Mouse (Mus musculus) limb, embryonic 11.5 days (tissue): ENCODE measurements around the gene Gm9639. TPM values are rescaled to one million over a fixed set of nuclear protein-coding genes. Genes with fewer than 3 reads are reported as not detected.

ENCODE experiments used
- ATAC-seq: fragments of 200-750 bp; cut with Nextera tagmentation; 2 replicates; pipeline ENCODE4 v1.8.0; 2017; ENCODE audit warnings: low read depth; ENCODE audit not compliant: insufficient number of reproducible peaks, low FRiP score, low TSS enrichment
- DNase-seq: peaks from one replicate; pipeline ENCODE4 v3.0.0-alpha.2; 2015; ENCODE audit warnings: low spot score
- H3K27ac ChIP-seq: fragments of 300-500 bp; sonication (generic); replicated peaks from 2 replicates; pipeline ENCODE4 v1.5.1; 2014; ENCODE audit warnings: low read depth, mild to moderate bottlenecking, low read length
- H3K27me3 ChIP-seq: fragments of 300-500 bp; sonication (generic); 2 replicates; pipeline ENCODE4 v1.6.1; 2014; ENCODE audit warnings: mild to moderate bottlenecking, low read length, mixed read lengths; ENCODE audit not compliant: control insufficient read depth, insufficient read depth
- H3K36me3 ChIP-seq: fragments of 300-500 bp; sonication (generic); 2 replicates; pipeline ENCODE4 v1.6.1; 2014; ENCODE audit warnings: mild to moderate bottlenecking, low read length, moderate library complexity, mixed read lengths; ENCODE audit not compliant: control insufficient read depth, insufficient read depth
- H3K4me1 ChIP-seq: fragments of 300-500 bp; sonication (generic); 2 replicates; pipeline ENCODE4 v1.6.1; 2014; ENCODE audit warnings: low read length, mixed read lengths; ENCODE audit not compliant: control insufficient read depth, insufficient read depth
- H3K4me2 ChIP-seq: fragments of 300-500 bp; sonication (generic); 2 replicates; pipeline ENCODE4 v1.6.1; 2014; ENCODE audit warnings: low read depth, mild to moderate bottlenecking, moderate library complexity; ENCODE audit not compliant: severe bottlenecking
- H3K4me3 ChIP-seq: fragments of 300-500 bp; sonication (generic); 2 replicates; pipeline ENCODE4 v1.5.1; 2014; ENCODE audit warnings: low read depth, low read length
- H3K9ac ChIP-seq: fragments of 300-500 bp; sonication (generic); 2 replicates; pipeline ENCODE4 v1.6.1; 2014; ENCODE audit warnings: mild to moderate bottlenecking, low read length
- H3K9me3 ChIP-seq: fragments of 300-500 bp; sonication (generic); 2 replicates; pipeline ENCODE4 v1.6.1; 2016; ENCODE audit warnings: low read length; ENCODE audit not compliant: control insufficient read depth
- WGBS: fragments of 180-500 bp; shearing (Covaris S2); extraction: QIAGEN DNeasy Blood & Tissue Kit; methylation state at CpG from one replicate; pipeline ENCODE4 v1.1.7; 2014; 5-methylcytosine and 5-hydroxymethylcytosine counted together
- polyA plus RNA-seq: library from polyadenylated mRNA; unstranded; fragments of >200 nt; fragmentation: Nextera tagmentation; extraction: Ambion mirVana; gene quantifications from 2 replicates; pipeline ENCODE4 v1.2.1, GENCODE M21; 2014

Gene Gm9639
- polyA plus RNA-seq = not detected in 2 replicates

DNA sequence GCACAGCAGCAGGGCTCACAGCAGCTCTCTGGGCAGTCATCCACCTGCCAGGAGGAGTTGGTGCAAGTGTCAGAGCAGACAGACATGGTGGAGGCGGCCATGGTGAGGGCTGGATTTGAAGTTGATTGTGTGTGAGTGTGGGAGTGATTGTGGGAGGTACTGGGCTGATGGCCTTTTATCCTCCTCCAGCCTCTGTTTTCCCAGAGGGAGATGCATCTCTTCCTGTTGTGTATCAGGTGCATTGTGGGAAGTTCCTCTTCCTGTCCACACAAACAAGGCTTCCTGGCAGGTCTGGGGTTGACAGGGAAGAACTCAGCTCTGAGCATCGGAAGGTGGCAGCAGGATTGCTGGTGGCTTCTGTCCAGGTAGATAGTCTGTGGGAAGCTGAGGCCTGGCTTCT lies at the start of gene Gm9639:
TSS of gene Gm9639 (minus strand) at position 101 of the 400 bp plus-strand sequence.
- Histone ChIP-seq H3K4me2 (no peak within 1 kb of the TSS), H3K9ac (no peak within 1 kb of the TSS), H3K4me1 (no peaks in the 10 kb centered on the region), H3K4me3 (no peak within 1 kb of the TSS), H3K36me3 (no peaks in the 10 kb centered on the region), H3K9me3 (no peaks in the 10 kb centered on the region), H3K27me3 (no peaks in the 10 kb centered on the region), H3K27ac (no peak within 1 kb of the TSS)
- no peak for ATAC-seq
- DNase-seq = no peak
- 60% methylated on average over 2 of the region's 2 CpGs for WGBS

GRCm38 (mm10) chr10:77839006-77839405 lies 44.1 kb upstream of the Gm9639 start:
- Histone ChIP-seq H3K36me3 (no peaks in the 10 kb centered on the region; the same call in 1 of the 2 replicates), H3K4me2 (no peak overlapping the region), H3K27me3 (no peaks in the 10 kb centered on the region), H3K4me1 (no peaks in the 10 kb centered on the region), H3K4me3 (no peak overlapping the region), H3K9ac (no peak overlapping the region), H3K9me3 (no peaks in the 10 kb centered on the region; the same call in 1 of the 2 replicates), H3K27ac (no peak overlapping the region)
- DNase-seq (no peak), ATAC-seq (no peak)
- WGBS = 75% methylated on average over 6 of the region's 6 CpGs

DNA sequence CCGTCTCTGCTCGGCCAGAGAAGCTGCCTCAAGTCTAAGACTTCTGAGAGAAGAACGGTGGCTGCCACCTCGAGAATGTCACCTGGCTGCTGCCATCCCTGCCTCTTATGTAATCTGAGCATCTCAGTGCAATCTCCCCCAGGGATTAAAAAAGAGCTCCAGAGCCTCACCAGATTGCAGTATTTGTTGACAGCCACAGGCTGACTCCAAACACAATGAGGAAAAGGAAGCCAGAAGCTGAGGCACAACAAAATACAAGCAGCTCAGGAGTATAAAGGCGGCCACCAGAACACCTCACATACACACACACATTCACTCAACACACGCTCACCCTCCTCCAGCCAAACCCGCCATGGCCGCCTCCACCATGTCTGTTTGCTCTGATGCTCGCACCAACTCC lies 40.8 kb upstream of the Gm9639 start, which contains the start of gene Krtap10-10:
TSS of gene Krtap10-10 (plus strand) at position 301 of the 400 bp plus-strand sequence.
- Histone ChIP-seq H3K9me3 (no peaks in the 10 kb centered on the region), H3K27me3 (no peaks in the 10 kb centered on the region), H3K4me3 (no peak within 1 kb of the TSS), H3K9ac (no peak within 1 kb of the TSS), H3K36me3 (no peaks in the 10 kb centered on the region; the same call in 1 of the 2 replicates), H3K4me1 (no peaks in the 10 kb centered on the region), H3K27ac (no peak within 1 kb of the TSS), H3K4me2 (no peak within 1 kb of the TSS)
- DNase-seq (no peak), ATAC-seq (no peak)
- WGBS = 74% methylated on average over 9 of the region's 9 CpGs

DNA sequence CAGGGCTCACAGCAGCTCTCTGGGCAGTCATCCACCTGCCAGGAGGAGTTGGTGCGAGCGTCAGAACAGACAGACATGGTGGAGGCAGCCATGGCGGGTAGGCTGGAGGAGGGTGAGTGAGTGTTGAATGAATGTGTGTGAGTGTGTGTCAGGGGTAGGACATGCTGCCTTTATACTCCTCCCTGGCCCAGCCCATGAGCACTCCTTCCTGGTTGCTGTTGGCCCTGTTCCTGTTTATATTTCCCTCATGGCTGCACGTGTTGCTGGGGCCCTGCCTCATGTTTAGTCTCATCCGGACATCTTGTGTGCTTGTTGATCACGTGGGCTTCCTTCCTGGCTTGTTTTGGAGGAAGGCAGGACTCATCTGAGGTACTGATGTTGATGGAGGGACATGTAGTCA lies 32.1 kb upstream of the Gm9639 start, which contains the start of gene Krtap10-4:
TSS of gene Krtap10-4 (minus strand) at position 145 of the 400 bp plus-strand sequence.
- H3K4me2 ChIP-seq = no peak within 1 kb of the TSS
- no peak for DNase-seq

DNA sequence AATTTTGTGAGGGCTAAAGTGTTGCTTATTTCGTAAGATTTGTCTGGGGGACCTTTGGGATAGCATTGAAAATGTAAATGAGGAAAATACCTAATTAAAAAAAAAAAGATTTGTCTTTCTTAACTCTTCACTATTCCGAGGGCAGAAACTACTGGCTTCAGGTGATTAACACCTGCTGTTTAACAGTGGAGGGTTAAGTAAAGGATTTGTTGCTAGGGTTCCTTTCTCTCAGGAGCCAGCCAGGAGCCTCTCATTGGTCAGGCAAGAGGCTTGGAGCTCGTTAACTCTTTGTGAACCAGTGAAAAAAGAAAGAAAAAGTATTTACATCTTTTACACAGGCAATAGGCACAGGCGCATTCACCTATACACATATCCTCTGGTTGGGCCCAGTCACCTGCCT lies 24.3 kb upstream of the Gm9639 start:
- ATAC-seq = no peak
- Histone ChIP-seq H3K4me1 (0 out of 2 replicates have a peak, but pooled peaks cover 4% of the 10 kb centered on the region), H3K9ac (no peak overlapping the region), H3K27me3 (no peaks in the 10 kb centered on the region), H3K4me3 (no peak overlapping the region), H3K36me3 (no peaks in the 10 kb centered on the region), H3K4me2 (no peak overlapping the region), H3K9me3 (no peaks in the 10 kb centered on the region), H3K27ac (no peak overlapping the region)
- DNase-seq = no peak
- WGBS = 44% methylated on average over 4 of the region's 4 CpGs

More for the DNA sequence above, 32.1 kb upstream of the Gm9639 start, which contains the start of gene Krtap10-4:
- ATAC-seq = no peak
- H3K4me1 ChIP-seq = 0 out of 2 replicates have a peak, but pooled peaks cover 2% of the 10 kb centered on the region
- WGBS = 77% methylated on average over 6 of the region's 6 CpGs
- H3K36me3 ChIP-seq = no peaks in the 10 kb centered on the region
- no peak within 1 kb of the TSS for H3K9ac ChIP-seq
- no peak within 1 kb of the TSS for H3K27ac ChIP-seq
- no peaks in the 10 kb centered on the region for H3K9me3 ChIP-seq
- H3K27me3 ChIP-seq = no peaks in the 10 kb centered on the region
- no peak within 1 kb of the TSS for H3K4me3 ChIP-seq

GRCm38 (mm10) chr10:77818523-77818922 lies 23.6 kb upstream of the Gm9639 start:
- Histone ChIP-seq H3K27me3 (no peaks in the 10 kb centered on the region), H3K27ac (no peak overlapping the region), H3K9me3 (no peaks in the 10 kb centered on the region), H3K4me1 (0 out of 2 replicates have a peak, but pooled peaks cover 4% of the 10 kb centered on the region), H3K4me2 (no peak overlapping the region), H3K36me3 (no peaks in the 10 kb centered on the region), H3K9ac (no peak overlapping the region), H3K4me3 (no peak overlapping the region)
- no peak for DNase-seq
- ATAC-seq = no peak
- 89% methylated on average over 4 of the region's 4 CpGs for WGBS

DNA sequence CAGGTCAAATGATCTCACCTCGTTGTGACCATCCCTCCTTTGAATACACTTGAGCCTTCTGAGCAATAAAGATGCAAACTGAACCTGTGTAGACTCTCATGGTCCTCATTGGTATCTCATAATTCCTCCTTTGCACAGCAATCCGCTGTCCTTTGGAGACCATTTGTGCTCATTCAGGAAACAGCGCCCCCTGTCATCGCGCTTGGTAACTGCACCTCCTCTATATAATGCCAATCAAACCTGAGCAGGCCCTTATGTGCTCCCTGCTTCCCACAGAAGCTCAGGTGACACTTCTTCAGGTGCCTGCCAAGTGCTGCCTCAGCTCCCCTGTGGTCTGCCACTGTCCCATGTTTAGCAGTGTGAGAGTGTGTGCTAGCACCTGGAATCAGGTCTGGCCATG lies 20.6 kb upstream of the Gm9639 start:
- H3K27ac ChIP-seq = no peak overlapping the region
- 0 out of 2 replicates have a peak, but pooled peaks cover 4% of the 10 kb centered on the region for H3K4me1 ChIP-seq
- no peak for ATAC-seq
- WGBS = 28% methylated on average over 5 of the region's 5 CpGs
- DNase-seq = peak; percentile 66
- no peak overlapping the region for H3K9ac ChIP-seq
- H3K4me2 ChIP-seq = no peak overlapping the region
- H3K4me3 ChIP-seq = no peak overlapping the region
- H3K9me3 ChIP-seq = no peaks in the 10 kb centered on the region
- no peaks in the 10 kb centered on the region for H3K27me3 ChIP-seq
- H3K36me3 ChIP-seq = no peaks in the 10 kb centered on the region

GRCm38 (mm10) chr10:77814382-77814781 lies 19.5 kb upstream of the Gm9639 start, which contains the start of gene Gm2696:
Gm2696 (plus strand) TSS chr10:77814682.
- ATAC-seq (no peak), DNase-seq (no peak)
- 0 out of 2 replicates have a peak, but pooled peaks cover 4% of the 10 kb centered on the region for H3K4me1 ChIP-seq
- no peak within 1 kb of the TSS for H3K27ac ChIP-seq
- no peak within 1 kb of the TSS for H3K9ac ChIP-seq
- no peak within 1 kb of the TSS for H3K4me3 ChIP-seq
- WGBS = 55% methylated on average over 4 of the region's 4 CpGs
- H3K9me3 ChIP-seq = peaks cover 4% of the 10 kb centered on the region; the same call in 1 of the 2 replicates
- H3K36me3 ChIP-seq = no peaks in the 10 kb centered on the region
- no peaks in the 10 kb centered on the region for H3K27me3 ChIP-seq
- no peak within 1 kb of the TSS for H3K4me2 ChIP-seq

GRCm38 (mm10) chr10:77811743-77812142 lies 16.9 kb upstream of the Gm9639 start, which contains the start of gene Gm9507:
Gm9507 (minus strand) TSS chr10:77811843.
- Histone ChIP-seq H3K4me1 (no peaks in the 10 kb centered on the region), H3K9me3 (peaks cover 4% of the 10 kb centered on the region; the same call in 1 of the 2 replicates), H3K27me3 (no peaks in the 10 kb centered on the region), H3K4me3 (no peak within 1 kb of the TSS), H3K4me2 (no peak within 1 kb of the TSS), H3K9ac (no peak within 1 kb of the TSS), H3K27ac (no peak within 1 kb of the TSS), H3K36me3 (no peaks in the 10 kb centered on the region)
- WGBS = 69% methylated on average over 5 of the region's 5 CpGs
- ATAC-seq (no peak), DNase-seq (no peak)
